Mouse (Mus musculus) stomach, embryonic 15.5 days (tissue): ENCODE measurements around the gene Cacna1a. TPM values are rescaled to one million over a fixed set of nuclear protein-coding genes. Genes with fewer than 3 reads are reported as not detected.
A peak's percentile ranks its signal among the peaks of the same experiment; 100 is the strongest.

Experiments
- ATAC-seq: fragments of 200-750 bp; cut with Nextera tagmentation; 2 replicates; pipeline ENCODE4 v1.8.0; 2017; ENCODE audit warnings: low read depth, moderate number of reproducible peaks, moderate TSS enrichment; ENCODE audit not compliant: insufficient read depth, low FRiP score
- H3K27ac ChIP-seq: fragments of 300-500 bp; sonication (generic); 2 replicates; pipeline ENCODE4 v1.5.1; 2015; ENCODE audit warnings: mild to moderate bottlenecking, inconsistent platforms
- H3K27me3 ChIP-seq: fragments of 300-500 bp; sonication (generic); replicated peaks from 2 replicates; pipeline ENCODE4 v1.6.1; 2015; ENCODE audit warnings: inconsistent platforms
- H3K36me3 ChIP-seq: fragments of 300-500 bp; sonication (generic); 2 replicates; pipeline ENCODE4 v1.6.1; 2015; ENCODE audit warnings: inconsistent platforms
- H3K4me1 ChIP-seq: fragments of 300-500 bp; sonication (generic); 2 replicates; pipeline ENCODE4 v1.6.1; 2015; ENCODE audit warnings: inconsistent platforms
- H3K4me2 ChIP-seq: fragments of 300-500 bp; sonication (generic); 2 replicates; pipeline ENCODE4 v1.6.1; 2015; ENCODE audit warnings: mild to moderate bottlenecking, inconsistent platforms
- H3K4me3 ChIP-seq: fragments of 300-500 bp; sonication (generic); replicated peaks from 2 replicates; pipeline ENCODE4 v1.5.1; 2015; ENCODE audit warnings: inconsistent platforms
- H3K9ac ChIP-seq: fragments of 300-500 bp; sonication (generic); 2 replicates; pipeline ENCODE4 v1.6.1; 2015; ENCODE audit warnings: inconsistent platforms
- H3K9me3 ChIP-seq: fragments of 300-500 bp; sonication (generic); 2 replicates; pipeline ENCODE4 v1.6.1; 2016; ENCODE audit warnings: inconsistent platforms
- WGBS: fragments of 180-500 bp; shearing (Covaris S2); methylation state at CpG from one replicate; pipeline ENCODE4 v1.1.7; 2015; 5-methylcytosine and 5-hydroxymethylcytosine counted together
- polyA plus RNA-seq: library from polyadenylated mRNA; unstranded; fragments of >200 nt; fragmentation: Nextera tagmentation; extraction: Ambion mirVana; gene quantifications from 2 replicates; pipeline ENCODE4 v1.2.1, GENCODE M21; 2015

The Cacna1a gene
- polyA plus RNA-seq, 1 experiment from 2014 or later: 4.1 TPM

DNA sequence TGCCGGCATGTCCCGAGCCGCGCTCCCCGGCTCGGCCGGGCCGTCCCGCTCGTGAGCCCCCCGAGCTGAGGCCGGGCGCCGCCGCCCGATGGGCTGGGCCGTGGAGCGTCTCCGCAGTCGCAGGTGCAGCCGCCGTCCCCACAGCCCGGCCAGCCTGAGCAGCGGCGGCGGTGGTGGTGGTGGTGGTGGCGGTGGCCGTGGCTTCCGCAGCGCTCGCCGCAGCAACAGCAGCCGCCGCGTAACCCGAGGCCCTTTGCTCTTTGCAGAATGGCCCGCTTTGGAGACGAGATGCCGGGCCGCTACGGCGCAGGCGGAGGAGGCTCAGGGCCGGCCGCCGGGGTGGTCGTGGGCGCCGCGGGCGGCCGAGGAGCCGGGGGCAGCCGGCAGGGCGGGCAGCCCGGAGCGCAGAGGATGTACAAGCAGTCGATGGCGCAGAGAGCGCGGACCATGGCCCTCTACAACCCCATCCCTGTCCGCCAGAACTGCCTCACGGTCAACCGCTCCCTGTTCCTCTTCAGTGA is 27.2 kb downstream of the Cacna1a start:
- H3K9me3 ChIP-seq: no peaks in the 10 kb centered on the region
- H3K36me3 ChIP-seq: no peaks in the 10 kb centered on the region
- peaks cover 47% of the 10 kb centered on the region for H3K27me3 ChIP-seq
- ATAC-seq: no peak
- H3K4me1 ChIP-seq: peaks cover 14% of the 10 kb centered on the region
- H3K4me2 ChIP-seq: peak overlapping the region; percentile 99
- H3K27ac ChIP-seq: no peak overlapping the region
- H3K9ac ChIP-seq: 0 out of 2 replicates have a peak overlapping the region, but pooled peaks have one; percentile 4
- peak overlapping the region; percentile 54 for H3K4me3 ChIP-seq
- WGBS: under 1% methylated on average over 60 of the region's 64 CpGs

DNA sequence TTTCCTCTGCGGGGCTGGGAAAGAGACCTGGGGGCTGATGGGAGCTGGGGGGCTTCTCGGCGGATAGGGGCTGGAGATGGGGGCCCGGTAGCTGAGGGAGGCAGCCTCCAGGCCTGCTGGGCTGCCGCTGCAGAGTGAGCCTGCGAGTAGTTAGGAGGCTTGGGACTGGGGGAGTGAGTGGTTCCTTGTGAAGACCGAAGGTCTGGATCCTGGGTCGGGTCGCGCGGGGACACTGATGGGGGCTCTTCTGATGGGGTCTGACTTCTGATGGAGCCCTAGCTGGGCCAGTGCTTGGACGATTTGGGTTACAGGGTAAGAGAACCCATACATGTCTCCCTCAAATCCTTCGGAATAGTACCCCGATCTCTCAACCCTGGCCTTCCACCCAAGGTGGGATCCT is 27.8 kb downstream of the Cacna1a start:
- Histone ChIP-seq H3K9ac (no peak overlapping the region), H3K9me3 (no peaks in the 10 kb centered on the region), H3K4me3 (peak overlapping the region; percentile 54; the same call in 1 of the 2 replicates), H3K27me3 (peaks cover 47% of the 10 kb centered on the region), H3K4me2 (peak overlapping the region; percentile 99), H3K4me1 (peaks cover 14% of the 10 kb centered on the region), H3K36me3 (no peaks in the 10 kb centered on the region), H3K27ac (no peak overlapping the region)
- 28% methylated on average over 14 of the region's 14 CpGs for WGBS
- no peak for ATAC-seq

DNA sequence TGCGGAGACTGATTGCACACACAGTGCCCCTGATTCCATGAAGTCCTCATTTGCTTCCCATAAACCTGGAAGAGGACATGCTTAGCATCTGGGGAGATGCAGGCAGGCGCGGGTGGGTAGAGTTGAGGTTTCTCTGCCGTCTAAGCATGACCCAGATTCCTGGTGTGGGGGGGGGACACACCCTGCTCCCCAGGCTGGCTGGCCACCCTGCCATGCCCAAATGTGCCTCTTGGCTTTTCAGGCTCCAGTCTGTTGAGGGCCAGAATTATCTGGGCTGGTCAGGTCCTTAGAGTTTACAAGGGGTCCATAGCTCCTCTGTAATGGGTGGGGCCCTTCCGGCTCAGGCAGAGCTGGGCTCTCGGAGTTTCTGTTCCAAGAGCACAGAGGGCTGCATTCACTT is 28.7 kb downstream of the Cacna1a start:
- H3K36me3 ChIP-seq: no peaks in the 10 kb centered on the region
- no peak for ATAC-seq
- no peak overlapping the region for H3K9ac ChIP-seq
- H3K4me1 ChIP-seq: peaks cover 14% of the 10 kb centered on the region
- H3K9me3 ChIP-seq: no peaks in the 10 kb centered on the region
- no peak overlapping the region for H3K27ac ChIP-seq
- peaks cover 47% of the 10 kb centered on the region for H3K27me3 ChIP-seq
- no peak overlapping the region for H3K4me3 ChIP-seq
- 78% methylated on average over 6 of the region's 6 CpGs for WGBS
- H3K4me2 ChIP-seq: no peak overlapping the region

DNA sequence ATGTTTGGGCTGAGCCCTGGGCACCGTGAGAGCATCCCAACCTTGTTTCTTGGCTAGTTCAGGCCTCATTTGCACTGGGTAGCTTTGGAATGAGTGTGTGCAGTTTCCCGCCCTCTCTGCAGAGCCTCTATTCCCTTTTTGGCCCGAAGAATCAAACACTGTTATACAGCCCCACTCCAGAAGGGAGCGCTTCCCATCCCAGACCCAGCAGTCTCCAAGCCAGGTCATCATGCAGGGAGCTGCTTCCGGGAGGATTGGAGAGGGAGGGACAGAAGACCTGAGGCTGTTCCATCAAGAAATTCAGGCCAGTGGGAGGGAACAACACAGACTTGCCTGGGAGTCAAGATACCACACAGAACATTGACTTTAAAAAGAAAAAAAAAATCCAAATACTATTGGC is 29.6 kb downstream of the Cacna1a start:
- no peak for ATAC-seq
- H3K4me2 ChIP-seq: no peak overlapping the region
- H3K9me3 ChIP-seq: no peaks in the 10 kb centered on the region
- 41% methylated on average over 5 of the region's 5 CpGs for WGBS
- H3K27me3 ChIP-seq: peaks cover 46% of the 10 kb centered on the region
- no peak overlapping the region for H3K27ac ChIP-seq
- H3K4me3 ChIP-seq: no peak overlapping the region
- H3K4me1 ChIP-seq: peaks cover 14% of the 10 kb centered on the region
- no peaks in the 10 kb centered on the region for H3K36me3 ChIP-seq
- no peak overlapping the region for H3K9ac ChIP-seq

DNA sequence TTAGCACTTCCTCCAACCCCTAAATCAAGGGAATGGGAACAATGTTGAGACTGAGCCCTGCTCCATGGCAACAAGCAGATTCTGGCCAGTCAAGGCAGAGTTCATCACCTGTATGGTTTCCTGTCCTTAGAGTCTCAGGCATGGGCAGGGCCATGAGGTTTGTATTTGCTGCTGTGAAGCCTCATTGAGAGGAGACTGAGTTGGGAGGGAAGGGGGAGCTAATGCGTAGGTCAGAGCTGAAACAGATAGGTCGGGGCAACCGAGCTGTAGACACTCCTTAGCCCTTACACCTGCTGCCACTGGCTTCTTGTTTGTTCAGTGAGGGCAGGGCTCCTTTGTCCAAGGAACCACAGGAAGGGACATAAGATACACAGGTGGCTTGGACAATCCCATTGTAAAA is 36.2 kb downstream of the Cacna1a start:
- H3K36me3 ChIP-seq: no peaks in the 10 kb centered on the region
- no peaks in the 10 kb centered on the region for H3K9me3 ChIP-seq
- no peak for ATAC-seq
- no peak overlapping the region for H3K4me3 ChIP-seq
- 63% methylated on average over 3 of the region's 3 CpGs for WGBS
- H3K4me2 ChIP-seq: no peak overlapping the region
- no peak overlapping the region for H3K9ac ChIP-seq
- no peaks in the 10 kb centered on the region for H3K27me3 ChIP-seq
- H3K4me1 ChIP-seq: no peaks in the 10 kb centered on the region
- no peak overlapping the region for H3K27ac ChIP-seq

DNA sequence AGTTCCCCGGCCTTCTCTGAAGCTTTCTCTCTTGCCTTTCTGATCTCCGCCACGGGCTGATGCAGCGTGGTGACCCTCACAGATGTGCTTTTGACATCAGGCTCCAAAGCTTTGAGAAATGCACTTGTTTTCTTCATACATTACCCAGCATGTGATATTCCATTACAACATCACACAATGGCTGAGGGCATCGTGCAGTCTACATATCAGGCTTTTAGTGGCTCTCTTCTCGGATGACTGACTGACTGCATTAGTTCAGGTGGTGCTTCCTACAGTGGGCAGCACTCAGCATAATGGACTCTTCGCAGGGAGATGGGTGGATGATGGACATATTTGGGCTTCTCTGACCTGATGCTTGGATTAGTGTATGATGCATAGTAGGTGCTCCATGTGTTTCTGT is 37.8 kb downstream of the Cacna1a start:
- Histone ChIP-seq H3K9ac (no peak overlapping the region), H3K36me3 (no peaks in the 10 kb centered on the region), H3K27ac (no peak overlapping the region), H3K4me3 (no peak overlapping the region), H3K4me1 (no peaks in the 10 kb centered on the region), H3K4me2 (no peak overlapping the region), H3K9me3 (no peaks in the 10 kb centered on the region), H3K27me3 (no peaks in the 10 kb centered on the region)
- 84% methylated on average over 7 of the region's 7 CpGs for WGBS
- ATAC-seq: no peak

DNA sequence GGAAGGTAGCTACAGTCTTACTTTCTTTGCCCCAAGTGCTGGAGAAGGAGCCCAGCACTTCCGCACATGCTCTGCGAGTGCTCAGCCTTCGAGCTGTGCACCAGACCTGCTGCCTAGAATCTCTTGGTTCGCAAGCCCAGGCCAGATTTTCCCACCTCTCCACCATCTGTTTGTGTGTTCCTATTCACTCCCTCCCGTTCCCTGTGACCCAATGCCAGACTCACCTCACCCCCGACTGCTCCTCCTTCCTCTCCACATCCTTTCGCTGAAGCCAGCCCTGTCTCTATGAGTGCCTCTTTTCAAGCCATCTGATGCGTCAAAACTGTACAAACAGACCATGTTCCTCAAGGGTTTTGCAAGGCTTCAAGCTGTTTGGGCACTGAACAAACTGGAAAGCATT is 38.3 kb downstream of the Cacna1a start:
- Histone ChIP-seq H3K36me3 (no peaks in the 10 kb centered on the region), H3K9ac (no peak overlapping the region), H3K27ac (no peak overlapping the region), H3K4me3 (no peak overlapping the region), H3K4me1 (no peaks in the 10 kb centered on the region), H3K4me2 (no peak overlapping the region), H3K9me3 (no peaks in the 10 kb centered on the region), H3K27me3 (no peaks in the 10 kb centered on the region)
- no peak for ATAC-seq
- 83% methylated on average over 8 of the region's 8 CpGs for WGBS

DNA sequence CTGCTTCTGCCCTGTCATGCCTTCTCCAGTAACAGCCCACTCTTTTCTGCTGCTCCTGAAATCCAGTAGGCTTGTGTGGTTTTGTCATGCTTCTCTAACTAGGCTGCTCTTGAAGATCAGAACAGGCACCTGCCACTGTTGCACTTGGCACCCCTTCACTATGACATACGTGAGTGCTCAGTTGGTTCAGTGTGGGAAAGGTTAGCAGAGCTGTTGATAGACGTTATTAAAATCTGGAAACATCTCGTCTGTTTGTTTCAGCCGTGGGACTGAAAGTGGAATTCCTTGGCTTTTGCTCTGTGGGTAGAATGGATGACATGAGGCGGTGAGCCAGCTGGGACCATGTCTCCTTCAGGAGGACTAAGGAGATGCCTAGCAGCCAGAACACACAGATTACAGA is 39.8 kb downstream of the Cacna1a start:
- no peaks in the 10 kb centered on the region for H3K9me3 ChIP-seq
- no peak overlapping the region for H3K27ac ChIP-seq
- no peaks in the 10 kb centered on the region for H3K36me3 ChIP-seq
- H3K9ac ChIP-seq: no peak overlapping the region
- WGBS: 77% methylated on average over 5 of the region's 5 CpGs
- H3K27me3 ChIP-seq: no peaks in the 10 kb centered on the region
- no peaks in the 10 kb centered on the region for H3K4me1 ChIP-seq
- H3K4me2 ChIP-seq: no peak overlapping the region
- H3K4me3 ChIP-seq: no peak overlapping the region
- ATAC-seq: no peak

DNA sequence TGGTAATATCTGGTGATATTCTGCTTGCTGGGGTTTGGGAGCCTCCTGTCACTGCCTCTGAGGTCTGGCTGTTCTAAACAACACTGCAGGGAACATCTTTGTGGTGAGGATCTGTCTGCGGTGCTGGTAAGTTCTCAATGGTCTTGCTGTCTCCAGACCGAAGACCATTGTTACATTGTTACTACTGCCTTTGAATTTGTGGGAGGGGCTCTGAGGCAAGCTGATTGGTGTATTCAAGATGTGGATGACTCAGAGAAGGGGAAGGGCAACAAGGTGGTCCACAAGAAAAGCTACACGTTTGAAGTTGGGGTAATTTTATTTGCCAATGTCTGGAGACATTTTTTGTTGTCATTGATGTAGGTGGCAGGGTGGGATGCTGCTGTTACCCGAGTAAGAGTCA is 40.8 kb downstream of the Cacna1a start:
- 38% methylated on average over 4 of the region's 4 CpGs for WGBS
- Histone ChIP-seq H3K27ac (no peak overlapping the region), H3K4me1 (no peaks in the 10 kb centered on the region), H3K27me3 (no peaks in the 10 kb centered on the region), H3K9me3 (no peaks in the 10 kb centered on the region), H3K4me2 (no peak overlapping the region), H3K36me3 (no peaks in the 10 kb centered on the region), H3K9ac (no peak overlapping the region), H3K4me3 (no peak overlapping the region)
- ATAC-seq: no peak

DNA sequence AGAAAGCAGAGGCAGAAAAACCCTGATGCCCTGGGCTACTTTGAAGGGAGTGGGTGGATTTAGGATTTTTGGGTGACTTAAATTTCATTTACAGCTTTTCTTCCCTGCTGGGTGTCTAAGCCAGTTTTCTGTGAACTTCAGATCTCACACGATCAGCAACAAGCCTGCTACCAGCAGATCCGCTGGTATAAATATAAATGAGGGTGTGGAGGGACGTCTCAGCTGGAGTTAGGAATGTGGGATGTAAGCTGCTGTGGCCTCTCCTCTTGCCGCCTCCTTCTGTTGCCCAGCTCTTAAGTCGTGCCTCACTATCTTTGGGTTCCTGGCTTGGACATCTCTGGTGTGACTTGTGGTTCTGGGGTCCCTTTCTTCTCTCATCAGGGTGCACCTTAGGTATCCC is 41.3 kb downstream of the Cacna1a start:
- no peaks in the 10 kb centered on the region for H3K27me3 ChIP-seq
- no peak for ATAC-seq
- H3K27ac ChIP-seq: no peak overlapping the region
- no peaks in the 10 kb centered on the region for H3K4me1 ChIP-seq
- no peak overlapping the region for H3K4me3 ChIP-seq
- H3K4me2 ChIP-seq: no peak overlapping the region
- 32% methylated on average over 5 of the region's 5 CpGs for WGBS
- no peak overlapping the region for H3K9ac ChIP-seq
- no peaks in the 10 kb centered on the region for H3K36me3 ChIP-seq
- H3K9me3 ChIP-seq: no peaks in the 10 kb centered on the region

DNA sequence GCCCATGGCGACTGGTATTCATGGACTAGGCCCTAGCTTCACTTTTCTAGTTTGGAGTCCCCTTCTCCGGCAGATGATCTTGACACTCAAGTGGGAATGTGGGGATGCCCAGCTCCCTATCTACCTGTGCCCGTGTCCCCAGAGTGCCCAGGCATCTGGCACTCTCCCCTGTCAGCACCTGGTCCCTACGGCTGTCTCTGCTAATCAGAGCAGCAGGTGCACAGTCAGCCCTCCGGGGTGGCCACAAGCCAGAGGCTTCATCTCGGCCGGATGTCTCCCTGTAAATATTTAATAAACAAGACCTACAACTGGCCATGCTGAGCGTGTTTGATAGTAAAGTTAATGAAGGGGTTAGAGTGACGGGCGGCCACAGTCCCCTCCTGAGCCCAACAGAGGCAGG is 47.1 kb downstream of the Cacna1a start:
- no peak for ATAC-seq
- WGBS: 65% methylated on average over 10 of the region's 10 CpGs

DNA sequence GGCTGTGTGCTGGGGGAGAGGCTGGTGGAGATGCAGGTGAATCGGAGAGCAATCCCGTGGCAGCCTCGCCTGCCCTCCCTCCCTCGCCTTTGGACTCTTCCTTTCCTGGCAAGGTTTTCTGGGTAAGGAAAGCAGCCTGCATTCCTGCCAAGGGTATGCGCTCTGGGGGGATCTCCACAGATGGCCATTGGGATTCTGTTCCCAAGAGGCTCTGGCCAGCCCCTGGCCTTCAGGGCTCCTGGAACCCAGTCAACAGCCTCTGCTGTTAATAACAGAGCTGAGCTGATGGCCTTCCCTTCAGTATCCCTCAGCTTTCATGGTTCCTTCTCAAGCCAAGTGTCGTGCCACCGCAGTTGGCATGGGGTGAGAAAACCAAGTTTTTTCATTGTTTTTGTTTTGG is 51.6 kb downstream of the Cacna1a start:
- no peaks in the 10 kb centered on the region for H3K9me3 ChIP-seq

More for the DNA sequence above, 47.1 kb downstream of the Cacna1a start:
- H3K27me3 ChIP-seq: no peaks in the 10 kb centered on the region
- no peaks in the 10 kb centered on the region for H3K4me1 ChIP-seq
- no peaks in the 10 kb centered on the region for H3K9me3 ChIP-seq
- H3K4me3 ChIP-seq: no peak overlapping the region
- no peak overlapping the region for H3K27ac ChIP-seq
- no peak overlapping the region for H3K4me2 ChIP-seq
- H3K9ac ChIP-seq: no peak overlapping the region
- no peaks in the 10 kb centered on the region for H3K36me3 ChIP-seq

DNA sequence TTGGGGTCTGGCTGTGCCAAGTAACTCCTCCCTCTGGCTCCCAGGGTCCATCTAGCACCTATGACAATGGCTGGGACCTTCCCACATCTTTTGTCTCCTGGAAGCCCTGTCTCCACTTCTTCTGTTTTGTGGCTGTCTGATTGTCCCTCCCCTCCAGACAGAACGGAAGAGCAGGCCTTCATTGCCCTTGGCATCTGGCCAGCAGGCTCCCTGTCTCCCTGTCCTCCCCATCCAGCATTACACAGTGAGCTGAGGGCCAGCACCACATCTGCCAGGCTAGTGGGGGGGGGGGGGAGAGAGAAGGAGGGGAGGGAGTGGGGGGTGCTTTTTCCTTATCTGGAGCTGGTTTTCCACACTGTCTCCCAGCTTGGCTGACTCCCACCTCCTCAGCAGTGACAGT is 53.8 kb downstream of the Cacna1a start:
- 18% methylated on average over 1 of the region's 1 CpGs for WGBS
- no peak overlapping the region for H3K4me2 ChIP-seq
- H3K27ac ChIP-seq: no peak overlapping the region
- H3K9ac ChIP-seq: no peak overlapping the region
- no peaks in the 10 kb centered on the region for H3K4me1 ChIP-seq
- H3K4me3 ChIP-seq: no peak overlapping the region
- no peaks in the 10 kb centered on the region for H3K27me3 ChIP-seq
- H3K9me3 ChIP-seq: no peaks in the 10 kb centered on the region
- H3K36me3 ChIP-seq: no peaks in the 10 kb centered on the region
- ATAC-seq: no peak

More for the DNA sequence above, 51.6 kb downstream of the Cacna1a start:
- Histone ChIP-seq H3K36me3 (no peaks in the 10 kb centered on the region), H3K27ac (no peak overlapping the region), H3K4me3 (no peak overlapping the region), H3K4me1 (no peaks in the 10 kb centered on the region), H3K9ac (no peak overlapping the region), H3K27me3 (no peaks in the 10 kb centered on the region), H3K4me2 (no peak overlapping the region)
- no peak for ATAC-seq
- 81% methylated on average over 7 of the region's 7 CpGs for WGBS
